Mouse (Mus musculus) heart, embryonic 16.5 days (tissue): ENCODE measurements around the gene Gm36176. TPM values are rescaled to one million over a fixed set of nuclear protein-coding genes. Genes with fewer than 3 reads are reported as not detected.
"Not testable (repeated sequence)": the region's sequence is repeated elsewhere in the genome, so short reads cannot be mapped to it uniquely, and the experiment has no call there.

Experiments used
- ATAC-seq: fragments of 200-750 bp; cut with Nextera tagmentation; replicated peaks from 2 replicates; pipeline ENCODE4 v1.8.0; 2017; ENCODE audit warnings: moderate number of reproducible peaks; ENCODE audit not compliant: insufficient read depth, low FRiP score; ENCODE audit errors: extremely low read depth
- H3K27ac ChIP-seq: fragments of 300-500 bp; sonication (generic); 2 replicates; pipeline ENCODE4 v1.5.1; 2014; ENCODE audit warnings: mild to moderate bottlenecking, low read length, control low read depth, moderate library complexity
- H3K27me3 ChIP-seq: fragments of 300-500 bp; sonication (generic); 2 replicates; pipeline ENCODE4 v1.6.1; 2014; ENCODE audit warnings: low read length, mixed read lengths; ENCODE audit not compliant: control insufficient read depth, insufficient read depth
- H3K36me3 ChIP-seq: fragments of 300-500 bp; sonication (generic); 2 replicates; pipeline ENCODE4 v1.6.1; 2014; ENCODE audit not compliant: control insufficient read depth, insufficient read depth
- H3K4me1 ChIP-seq: fragments of 300-500 bp; sonication (generic); 2 replicates; pipeline ENCODE4 v1.6.1; 2014; ENCODE audit warnings: low read length, mixed read lengths; ENCODE audit not compliant: control insufficient read depth, insufficient read depth
- H3K4me2 ChIP-seq: fragments of 300-500 bp; sonication (generic); 2 replicates; pipeline ENCODE4 v1.6.1; 2014; ENCODE audit warnings: low read depth, mild to moderate bottlenecking, control low read depth, low read length
- H3K4me3 ChIP-seq: fragments of 300-500 bp; sonication (generic); 2 replicates; pipeline ENCODE4 v1.5.1; 2014; ENCODE audit warnings: mild to moderate bottlenecking, control low read depth, low read length
- H3K9ac ChIP-seq: fragments of 300-500 bp; sonication (generic); 2 replicates; pipeline ENCODE4 v1.6.1; 2014; ENCODE audit warnings: low read length, control low read depth
- H3K9me3 ChIP-seq: fragments of 300-500 bp; sonication (generic); replicated peaks from 2 replicates; pipeline ENCODE4 v1.6.1; 2016; ENCODE audit warnings: low read length; ENCODE audit not compliant: control insufficient read depth
- WGBS: fragments of 180-500 bp; shearing (Covaris S2); extraction: QIAGEN DNeasy Blood & Tissue Kit; methylation state at CpG from one replicate; pipeline ENCODE4 v1.1.7; 2014; 5-methylcytosine and 5-hydroxymethylcytosine counted together
- polyA plus RNA-seq: library from polyadenylated mRNA; unstranded; fragments of >200 nt; fragmentation: Nextera tagmentation; extraction: Ambion mirVana; gene quantifications from 2 replicates; pipeline ENCODE4 v1.2.1, GENCODE M21; 2015

Gm36176 gene
- not detected in 2 replicates for polyA plus RNA-seq

DNA sequence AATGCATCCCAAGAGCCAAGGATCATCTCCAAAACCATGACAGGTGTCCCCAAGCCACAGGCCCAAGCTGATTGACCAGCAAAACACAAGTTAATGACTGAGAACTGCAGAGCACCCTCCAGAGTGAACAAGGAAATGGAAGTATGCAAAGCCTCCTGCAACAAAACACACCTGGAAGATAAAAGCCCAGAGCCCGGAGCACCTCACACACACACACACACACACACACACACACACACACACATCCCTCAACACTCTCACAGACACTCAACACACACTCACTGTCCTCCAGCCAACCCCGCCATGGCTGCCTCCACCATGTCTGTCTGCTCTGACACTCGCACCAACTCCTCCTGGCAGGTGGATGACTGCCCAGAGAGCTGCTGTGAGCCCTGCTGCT lies at the start of gene Gm36176:
Gene Gm36176 (plus strand): TSS at position 301 of the 400 bp plus-strand sequence.
- Histone ChIP-seq H3K4me1 (no peaks in the 10 kb centered on the region), H3K9me3 (peaks cover 13% of the 10 kb centered on the region), H3K4me2 (no peak within 1 kb of the TSS), H3K36me3 (no peaks in the 10 kb centered on the region; the same call in 1 of the 2 replicates), H3K9ac (no peak within 1 kb of the TSS), H3K27ac (no peak within 1 kb of the TSS), H3K27me3 (no peaks in the 10 kb centered on the region), H3K4me3 (no peak within 1 kb of the TSS)
- WGBS = 55% methylated on average over 3 of the region's 3 CpGs
- no peak for ATAC-seq

DNA sequence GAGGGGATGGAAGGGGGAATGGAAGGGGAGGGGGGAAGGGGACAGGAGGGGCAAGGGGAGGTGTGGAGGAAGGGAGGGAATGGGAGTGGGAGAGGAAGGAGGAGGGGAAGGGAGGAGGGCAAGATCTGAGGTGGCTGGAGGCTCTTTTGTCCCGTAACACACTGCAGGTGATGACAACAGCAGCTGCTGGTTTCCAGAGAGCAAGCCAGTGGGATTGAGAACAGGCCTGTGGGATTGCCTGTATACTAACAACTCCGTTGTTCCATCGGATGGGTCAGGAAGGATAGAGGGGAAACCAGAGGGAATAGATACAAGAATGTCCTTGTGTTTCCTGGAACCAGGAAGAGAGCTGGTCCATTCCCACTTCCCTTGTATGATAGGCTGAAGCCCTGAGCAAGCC lies 48.9 kb upstream of the Gm36176 start:
- Histone ChIP-seq H3K4me2 (no peak overlapping the region), H3K27ac (peak overlapping the region; percentile 17), H3K9me3 (no peaks in the 10 kb centered on the region), H3K4me1 (peaks cover 6% of the 10 kb centered on the region), H3K27me3 (no peaks in the 10 kb centered on the region), H3K4me3 (no peak overlapping the region), H3K36me3 (no peaks in the 10 kb centered on the region), H3K9ac (no peak overlapping the region)
- ATAC-seq = peak; percentile 56; the same call in 1 of the 2 replicates
- 6% methylated on average over 3 of the region's 3 CpGs for WGBS

DNA sequence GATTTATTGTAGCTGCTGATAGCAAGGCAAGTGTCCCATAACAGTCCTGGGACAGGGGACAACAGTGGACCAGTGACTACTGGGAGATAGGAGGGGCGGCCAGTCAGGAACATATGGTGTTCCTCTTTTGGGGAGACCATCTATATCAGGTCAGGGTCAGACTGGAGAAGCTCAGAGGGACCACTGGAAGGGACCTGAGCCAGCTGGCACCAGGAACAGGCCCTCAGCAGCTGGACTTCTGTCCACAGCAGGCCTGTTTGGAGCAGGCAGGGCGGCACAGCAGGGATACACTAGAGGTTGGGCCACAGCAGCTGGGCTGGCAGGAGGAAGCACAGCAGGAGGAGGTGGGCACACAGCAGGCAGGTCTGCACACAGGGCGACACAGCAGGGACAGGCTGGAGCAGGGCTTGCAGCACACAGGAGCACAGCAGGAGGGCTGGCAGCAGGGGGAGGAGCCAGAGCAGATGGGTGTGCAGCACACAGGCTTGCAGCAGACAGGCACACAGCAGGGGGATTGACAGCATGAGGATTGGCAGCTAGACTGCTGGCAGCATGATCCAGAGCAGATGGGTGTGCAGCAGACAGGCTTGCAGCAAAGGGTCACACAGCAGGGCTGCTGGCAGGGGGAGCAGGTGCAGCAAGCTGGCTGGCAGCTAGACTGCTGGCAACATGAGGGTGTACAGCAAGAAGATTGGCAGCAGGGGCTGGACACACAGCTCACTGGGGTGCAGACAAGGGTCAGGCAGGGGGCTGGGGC lies 48.3 kb upstream of the Gm36176 start:
- not testable (repeated sequence) for H3K27me3 ChIP-seq, H3K9ac ChIP-seq, H3K36me3 ChIP-seq, H3K9me3 ChIP-seq, ATAC-seq, H3K4me3 ChIP-seq, H3K4me2 ChIP-seq, H3K4me1 ChIP-seq
- WGBS = 30% methylated on average over 3 of the region's 3 CpGs
- peak overlapping the region; percentile 17 for H3K27ac ChIP-seq

DNA sequence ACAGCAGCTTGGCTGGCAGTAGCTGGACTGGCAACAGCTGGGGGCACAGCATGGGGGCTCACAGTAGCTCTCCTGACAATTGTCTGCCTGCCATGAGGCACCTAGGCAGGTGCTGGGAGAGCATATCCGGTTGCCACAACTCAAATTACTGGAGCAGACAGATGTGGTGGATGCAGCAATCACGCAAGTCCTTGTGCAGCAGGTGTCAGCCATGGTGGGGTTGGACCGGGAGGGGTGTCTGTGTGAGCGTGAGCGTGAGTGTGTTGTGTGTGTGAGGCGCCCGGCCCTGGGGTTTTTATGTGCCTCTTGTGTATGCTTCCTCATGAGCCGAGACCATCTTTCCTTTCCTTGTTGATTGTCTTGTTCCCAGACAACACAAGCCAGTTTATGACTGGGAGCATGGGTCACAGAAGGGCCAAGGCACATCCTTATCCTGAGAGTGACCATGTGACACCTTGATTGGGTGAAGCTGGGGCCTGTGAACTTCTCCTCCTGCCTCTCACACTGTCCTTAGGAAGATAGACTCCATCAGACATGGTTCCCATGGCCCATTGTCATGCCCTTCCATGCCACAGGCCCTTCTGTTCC lies 47.6 kb upstream of the Gm36176 start, which contains the start of gene Gm19668:
Gene Gm19668 (minus strand): TSS at position 213 of the 588 bp plus-strand sequence.
- no peak for ATAC-seq
- H3K9ac ChIP-seq = no peak within 1 kb of the TSS
- WGBS = 65% methylated on average over 8 of the region's 8 CpGs
- H3K9me3 ChIP-seq = no peaks in the 10 kb centered on the region
- no peak within 1 kb of the TSS for H3K4me2 ChIP-seq
- peaks cover 6% of the 10 kb centered on the region for H3K4me1 ChIP-seq
- no peaks in the 10 kb centered on the region for H3K27me3 ChIP-seq
- H3K4me3 ChIP-seq = no peak within 1 kb of the TSS
- peak within 1 kb of the TSS; percentile 17 for H3K27ac ChIP-seq
- H3K36me3 ChIP-seq = no peaks in the 10 kb centered on the region

DNA sequence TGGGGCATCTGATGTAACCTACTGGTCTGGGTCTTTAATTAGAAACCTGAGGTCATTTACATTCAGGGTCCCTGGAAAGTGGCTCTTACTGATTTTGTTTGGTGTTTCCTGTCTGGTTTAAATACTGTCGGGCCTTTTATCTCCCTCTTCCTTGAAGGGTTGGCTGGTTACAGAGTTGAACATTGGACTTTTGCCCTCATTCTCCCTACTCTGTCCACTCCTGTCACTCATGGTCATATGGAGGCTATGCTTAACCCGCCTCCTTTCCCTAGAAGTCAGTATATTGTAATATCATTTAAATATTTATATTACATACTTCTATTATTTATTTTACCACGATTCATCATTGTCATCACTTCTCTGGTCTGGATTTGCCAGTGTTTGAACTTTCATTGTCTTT lies 42.5 kb upstream of the Gm36176 start:
- no peaks in the 10 kb centered on the region for H3K4me1 ChIP-seq
- H3K27ac ChIP-seq = no peak overlapping the region
- no peaks in the 10 kb centered on the region for H3K36me3 ChIP-seq
- 59% methylated on average over 3 of the region's 3 CpGs for WGBS
- H3K9me3 ChIP-seq = 0 out of 2 replicates have a peak, but pooled peaks cover 2% of the 10 kb centered on the region
- no peak overlapping the region for H3K9ac ChIP-seq
- no peaks in the 10 kb centered on the region for H3K27me3 ChIP-seq
- no peak for ATAC-seq
- H3K4me3 ChIP-seq = no peak overlapping the region
- H3K4me2 ChIP-seq = no peak overlapping the region

DNA sequence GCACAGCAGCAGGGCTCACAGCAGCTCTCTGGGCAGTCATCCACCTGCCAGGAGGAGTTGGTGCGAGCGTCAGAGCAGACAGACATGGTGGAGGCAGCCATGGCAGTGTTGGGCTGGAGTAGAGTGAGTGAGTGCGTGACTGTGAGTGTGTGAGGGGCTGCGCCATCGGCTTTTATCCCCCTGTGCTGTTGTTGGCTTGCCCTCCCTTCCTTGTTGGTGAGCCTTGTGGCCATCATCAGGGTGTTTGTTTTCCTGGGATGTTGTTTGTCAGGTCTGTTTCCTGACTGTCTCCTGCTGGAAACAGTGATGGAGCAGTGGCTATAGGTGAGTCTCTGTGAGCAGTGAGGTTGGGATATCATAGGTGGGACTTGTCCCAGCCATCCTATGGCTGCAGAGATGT lies 34.9 kb upstream of the Gm36176 start, which contains the start of gene Gm9507:
Gene Gm9507 (minus strand): TSS at position 101 of the 400 bp plus-strand sequence.
- WGBS = 76% methylated on average over 5 of the region's 5 CpGs
- Histone ChIP-seq H3K9ac (no peak within 1 kb of the TSS), H3K4me3 (no peak within 1 kb of the TSS), H3K9me3 (peaks cover 8% of the 10 kb centered on the region), H3K4me2 (no peak within 1 kb of the TSS), H3K36me3 (no peaks in the 10 kb centered on the region), H3K27ac (no peak within 1 kb of the TSS), H3K4me1 (no peaks in the 10 kb centered on the region), H3K27me3 (no peaks in the 10 kb centered on the region)
- ATAC-seq = no peak

DNA sequence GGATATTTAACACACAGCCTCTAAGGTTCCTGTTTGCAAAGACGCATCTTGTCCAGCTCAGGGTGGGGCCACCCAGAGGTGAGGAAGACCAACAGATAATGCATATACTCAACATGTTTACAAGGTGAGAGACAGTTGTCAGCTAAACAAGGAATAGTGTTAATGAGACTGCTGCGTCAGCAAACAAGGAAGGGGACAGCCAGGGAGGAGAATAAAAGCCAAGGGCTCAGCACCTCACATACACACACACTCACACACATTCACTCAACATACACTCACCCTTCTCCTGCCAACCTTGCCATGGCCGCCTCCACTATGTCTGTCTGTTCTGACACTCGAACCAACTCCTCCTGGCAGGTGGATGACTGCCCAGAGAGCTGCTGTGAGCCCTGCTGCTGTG lies 32.2 kb upstream of the Gm36176 start, which contains the start of gene Gm2696:
Gene Gm2696 (plus strand): TSS at position 301 of the 400 bp plus-strand sequence.
- Histone ChIP-seq H3K4me3 (no peak within 1 kb of the TSS), H3K9me3 (peaks cover 5% of the 10 kb centered on the region), H3K9ac (no peak within 1 kb of the TSS), H3K27ac (no peak within 1 kb of the TSS), H3K27me3 (no peaks in the 10 kb centered on the region), H3K4me1 (no peaks in the 10 kb centered on the region), H3K4me2 (no peak within 1 kb of the TSS), H3K36me3 (no peaks in the 10 kb centered on the region)
- WGBS = 44% methylated on average over 4 of the region's 4 CpGs
- no peak for ATAC-seq

DNA sequence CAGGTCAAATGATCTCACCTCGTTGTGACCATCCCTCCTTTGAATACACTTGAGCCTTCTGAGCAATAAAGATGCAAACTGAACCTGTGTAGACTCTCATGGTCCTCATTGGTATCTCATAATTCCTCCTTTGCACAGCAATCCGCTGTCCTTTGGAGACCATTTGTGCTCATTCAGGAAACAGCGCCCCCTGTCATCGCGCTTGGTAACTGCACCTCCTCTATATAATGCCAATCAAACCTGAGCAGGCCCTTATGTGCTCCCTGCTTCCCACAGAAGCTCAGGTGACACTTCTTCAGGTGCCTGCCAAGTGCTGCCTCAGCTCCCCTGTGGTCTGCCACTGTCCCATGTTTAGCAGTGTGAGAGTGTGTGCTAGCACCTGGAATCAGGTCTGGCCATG lies 31.1 kb upstream of the Gm36176 start:
- H3K4me2 ChIP-seq = no peak overlapping the region
- WGBS = 25% methylated on average over 5 of the region's 5 CpGs
- no peaks in the 10 kb centered on the region for H3K27me3 ChIP-seq
- no peak overlapping the region for H3K27ac ChIP-seq
- H3K4me3 ChIP-seq = no peak overlapping the region
- no peak overlapping the region for H3K9ac ChIP-seq
- no peak for ATAC-seq
- H3K4me1 ChIP-seq = no peaks in the 10 kb centered on the region
- H3K9me3 ChIP-seq = no peaks in the 10 kb centered on the region; the same call in 1 of the 2 replicates
- no peaks in the 10 kb centered on the region for H3K36me3 ChIP-seq

DNA sequence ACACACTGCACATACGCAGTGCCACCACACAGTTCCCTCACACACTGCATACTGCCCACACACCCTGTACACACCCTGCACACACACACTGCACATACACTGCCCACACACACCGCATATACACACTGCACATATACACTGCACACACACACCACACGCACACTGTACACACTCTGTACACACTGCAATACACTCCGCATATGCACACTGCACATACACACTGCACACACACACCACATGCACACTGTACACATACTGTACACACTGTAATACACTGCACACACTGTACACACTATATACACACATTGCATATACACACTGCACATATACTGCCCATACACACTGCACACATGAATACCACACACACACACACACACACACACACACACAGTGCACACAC lies 28.1 kb upstream of the Gm36176 start:
- no peaks in the 10 kb centered on the region for H3K4me1 ChIP-seq
- no peak overlapping the region for H3K27ac ChIP-seq
- no peak for ATAC-seq
- no peaks in the 10 kb centered on the region for H3K27me3 ChIP-seq
- no peak overlapping the region for H3K9ac ChIP-seq
- 93% methylated on average over 4 of the region's 4 CpGs for WGBS
- H3K4me2 ChIP-seq = no peak overlapping the region
- no peaks in the 10 kb centered on the region for H3K36me3 ChIP-seq
- H3K4me3 ChIP-seq = no peak overlapping the region
- no peaks in the 10 kb centered on the region; the same call in 1 of the 2 replicates for H3K9me3 ChIP-seq
